Mouse (Mus musculus) adrenal gland (tissue): ENCODE measurements around the gene Nudt7.

Experiments used
- intact Hi-C: fragments of 180-260 bp; cut with DNase I; formaldehyde crosslinking; loops from one replicate; pipeline ENCODE4 v1.15.1; 2025

The Nudt7 gene

GRCm38 (mm10) chr8:114142199-114142598 is 8.8 kb downstream of the Nudt7 start:
- intact Hi-C loops: no loop called here

DNA sequence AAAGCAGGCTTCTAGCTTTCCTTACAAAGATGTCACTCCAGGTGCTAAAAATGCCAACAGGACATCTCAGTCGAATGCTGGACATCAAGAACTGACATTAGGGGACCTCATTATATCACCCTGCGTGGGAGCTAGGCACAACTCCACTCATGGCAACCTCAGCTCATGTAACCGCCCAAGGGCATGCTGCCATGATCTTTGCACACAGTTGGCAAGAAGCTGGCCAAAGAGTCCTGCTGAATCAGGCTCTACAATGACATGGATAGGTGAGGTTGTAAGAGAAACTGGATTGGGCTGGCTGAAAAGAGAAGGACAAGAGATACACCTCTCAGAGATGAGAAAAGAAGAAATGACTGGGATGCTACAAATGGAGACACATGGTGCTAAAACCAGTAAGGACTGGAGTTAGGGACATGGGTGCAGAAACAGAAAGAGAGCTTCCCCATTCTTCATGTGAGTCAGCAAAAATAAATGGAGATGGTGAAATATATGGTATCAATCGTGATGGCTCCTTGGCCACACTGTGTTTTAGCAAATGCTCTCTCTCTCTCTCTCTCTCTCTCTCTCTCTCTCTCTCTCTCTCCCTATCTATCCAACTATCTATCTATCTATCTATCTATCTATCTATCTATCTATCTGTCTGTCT is 10.4 kb downstream of the Nudt7 start:
- intact Hi-C loops: no loop called here

GRCm38 (mm10) chr8:114153311-114154045 is 20.1 kb downstream of the Nudt7 start:
- intact Hi-C loops: no loop called here

DNA sequence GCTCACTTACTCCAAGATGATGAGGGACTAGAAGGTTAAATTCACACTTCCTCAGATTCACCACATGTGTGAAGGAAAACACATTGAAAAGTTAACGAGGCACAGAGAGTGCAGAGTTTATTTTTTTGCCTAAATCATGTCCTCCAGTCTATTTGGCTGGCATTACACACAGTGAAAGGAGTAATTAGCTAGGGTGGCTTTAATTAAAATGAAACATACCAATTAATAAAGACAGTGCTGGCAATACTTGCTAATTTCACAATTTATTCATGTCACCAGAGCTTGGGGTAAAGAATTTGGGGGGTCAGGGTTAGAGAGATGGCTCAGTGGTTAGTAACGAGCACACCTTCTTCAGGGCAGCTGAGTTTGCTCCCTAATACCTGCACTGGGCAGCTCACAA is 25.2 kb downstream of the Nudt7 start:
- intact Hi-C loops: no loop called here

GRCm38 (mm10) chr8:114159666-114160065 is 26.3 kb downstream of the Nudt7 start:
- intact Hi-C loops: no loop called here

DNA sequence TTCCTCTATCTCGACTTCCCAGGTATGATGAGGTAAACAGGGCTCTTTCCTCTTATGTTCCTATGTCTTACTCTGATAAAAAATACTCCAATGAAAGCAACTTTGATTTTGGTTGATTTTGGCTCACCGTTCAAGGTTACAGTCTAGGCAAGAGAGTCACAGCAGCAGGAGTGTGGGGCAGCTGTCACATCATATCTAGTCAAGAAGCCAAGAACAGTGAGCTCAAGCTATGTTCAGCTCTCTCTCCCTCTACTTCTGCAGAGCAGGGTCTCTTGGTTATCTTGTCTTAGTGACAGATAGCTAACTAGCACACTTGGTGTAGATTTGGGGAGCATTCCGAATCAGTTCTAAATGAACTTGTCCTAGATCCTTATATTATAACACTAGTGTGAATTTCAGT is 30.5 kb downstream of the Nudt7 start:
- intact Hi-C loops: no loop called here

DNA sequence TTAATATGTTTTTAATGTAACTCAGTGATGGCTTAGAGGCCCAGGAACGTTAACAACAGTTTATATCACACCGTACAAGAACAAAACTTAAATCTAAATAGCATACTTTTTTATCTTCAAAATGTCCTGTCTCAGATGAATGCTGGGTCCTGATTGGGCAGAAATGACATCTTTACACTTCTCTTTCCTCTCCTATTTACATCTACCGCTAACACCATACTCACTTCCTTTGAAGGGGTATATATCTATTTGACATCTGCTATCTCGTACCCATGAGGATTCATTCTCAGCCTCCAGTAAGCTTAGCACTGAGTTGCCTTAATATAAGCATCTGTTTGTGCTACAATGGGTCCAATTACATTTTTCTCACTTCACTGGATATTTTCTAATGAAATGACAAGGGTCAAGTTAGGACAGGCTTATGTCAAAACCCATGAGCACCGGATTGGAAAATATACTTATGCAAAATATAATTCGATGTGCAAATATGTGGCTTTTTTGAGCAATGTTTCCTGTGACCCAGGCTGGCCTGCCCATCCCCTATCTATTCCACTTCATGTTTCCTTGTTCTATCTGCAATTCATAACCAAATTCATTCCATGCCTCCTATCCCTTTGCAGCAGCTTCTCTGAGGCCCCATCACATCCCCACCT is 31.2 kb downstream of the Nudt7 start:
- intact Hi-C loops: no loop called here

GRCm38 (mm10) chr8:114165741-114166140 is 32.4 kb downstream of the Nudt7 start:
- intact Hi-C loops: no loop called here

DNA sequence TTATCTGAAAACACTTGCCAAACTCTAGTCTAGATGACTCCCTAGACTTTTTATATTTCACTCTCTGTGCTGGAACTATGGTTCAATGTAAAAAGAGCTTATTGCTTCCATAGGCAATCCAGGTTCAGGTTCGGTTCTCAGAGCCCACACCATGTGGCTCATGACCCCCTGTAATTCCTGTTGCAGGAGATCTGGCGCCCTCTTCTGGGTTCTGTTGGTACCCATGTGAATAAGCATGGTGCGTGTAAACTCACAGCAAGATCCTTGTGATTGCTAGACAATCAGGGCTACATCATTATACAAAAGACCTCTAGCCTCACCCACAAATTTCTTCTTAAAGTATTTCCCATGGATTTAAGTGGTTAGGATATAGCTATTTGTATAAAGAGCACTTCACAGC is 43.4 kb downstream of the Nudt7 start:
- intact Hi-C loops: no loop called here

DNA sequence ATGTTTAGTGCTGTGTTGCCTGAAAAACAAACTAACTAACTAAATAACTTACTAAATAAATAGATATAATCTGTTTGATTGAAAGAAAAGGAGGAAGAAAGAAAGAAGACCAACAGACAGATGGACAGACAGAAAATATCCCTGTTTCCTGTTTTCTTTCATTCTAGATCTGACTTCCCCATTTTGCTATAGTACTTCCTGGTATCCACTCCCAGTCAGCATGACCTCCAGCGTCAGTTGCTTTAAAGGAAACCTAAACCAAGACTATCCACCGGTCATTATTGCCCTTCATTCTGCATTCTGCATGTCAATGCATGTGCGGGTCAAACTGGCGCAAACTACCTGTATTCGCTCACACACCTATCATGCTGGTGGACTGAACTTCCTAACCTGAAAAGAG is 60.0 kb downstream of the Nudt7 start:
- intact Hi-C loops: no loop called here

DNA sequence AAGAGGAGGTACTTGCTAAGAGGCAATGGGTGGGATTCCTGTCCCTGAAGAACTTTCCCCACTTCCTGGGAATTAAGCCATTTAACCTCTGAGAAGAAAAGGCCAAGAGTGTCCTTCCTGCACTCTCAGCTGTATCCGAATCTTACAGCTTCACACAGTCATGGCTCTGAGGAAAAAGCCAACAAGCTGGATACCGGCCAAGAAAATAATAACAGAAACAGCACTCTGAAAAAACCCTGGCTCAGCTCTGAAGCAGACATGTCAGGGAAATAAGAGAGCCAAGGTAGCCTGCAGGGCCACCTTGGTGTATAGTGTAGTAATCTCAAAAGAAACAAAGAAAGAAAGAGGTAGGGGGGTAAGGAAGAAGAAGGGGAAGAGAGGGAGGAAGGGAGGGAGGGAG is 65.6 kb downstream of the Nudt7 start:
- intact Hi-C loops: no loop called here
